Mouse (Mus musculus) midbrain, postnatal 0 days (tissue): ENCODE data around the gene Ltb4r1. TPM values are rescaled to one million over a fixed set of nuclear protein-coding genes. Genes with fewer than 3 reads are reported as not detected.
A peak's percentile ranks its signal among the peaks of the same experiment; 100 is the strongest.

Source experiments
- ATAC-seq: fragments of 200-750 bp; cut with Nextera tagmentation; 2 replicates; pipeline ENCODE4 v1.8.0; 2017; ENCODE audit warnings: moderate number of reproducible peaks, mild to moderate bottlenecking, moderate TSS enrichment, moderate library complexity; ENCODE audit not compliant: low FRiP score
- DNase-seq: peaks from one replicate; pipeline ENCODE4 v3.0.0-alpha.2; 2015; ENCODE audit warnings: low spot score
- H3K27ac ChIP-seq: fragments of 300-500 bp; sonication (generic); 2 replicates; pipeline ENCODE4 v1.5.1; 2014; ENCODE audit warnings: low read depth, mild to moderate bottlenecking, low read length, mixed read lengths
- H3K27me3 ChIP-seq: fragments of 300-500 bp; sonication (generic); 2 replicates; pipeline ENCODE4 v1.6.1; 2014; ENCODE audit warnings: low read length, control low read depth, mixed read lengths; ENCODE audit not compliant: insufficient read depth
- H3K36me3 ChIP-seq: fragments of 300-500 bp; sonication (generic); 2 replicates; pipeline ENCODE4 v1.6.1; 2014; ENCODE audit warnings: low read length, control low read depth, mixed read lengths; ENCODE audit not compliant: insufficient read depth
- H3K4me1 ChIP-seq: fragments of 300-500 bp; sonication (generic); 2 replicates; pipeline ENCODE4 v1.6.1; 2014; ENCODE audit warnings: mild to moderate bottlenecking, control low read depth, antibody characterized with exemption, low read length, mixed read lengths; ENCODE audit not compliant: insufficient read depth
- H3K4me2 ChIP-seq: fragments of 300-500 bp; sonication (generic); 2 replicates; pipeline ENCODE4 v1.6.1; 2014; ENCODE audit warnings: low read depth, mild to moderate bottlenecking, low read length, mixed read lengths; ENCODE audit not compliant: poor library complexity, severe bottlenecking
- H3K4me3 ChIP-seq: fragments of 300-500 bp; sonication (generic); 2 replicates; pipeline ENCODE4 v1.5.1; 2014; ENCODE audit warnings: low read depth, mild to moderate bottlenecking, low read length, moderate library complexity
- H3K9ac ChIP-seq: fragments of 300-500 bp; sonication (generic); replicated peaks from 2 replicates; pipeline ENCODE4 v1.6.1; 2014; ENCODE audit warnings: mild to moderate bottlenecking, low read length, moderate library complexity, mixed read lengths; ENCODE audit not compliant: poor library complexity, severe bottlenecking
- H3K9me3 ChIP-seq: fragments of 300-500 bp; sonication (generic); 2 replicates; pipeline ENCODE4 v1.6.1; 2016; ENCODE audit warnings: low read length, control low read depth
- CTCF ChIP-seq: IDR thresholded peaks from 2 replicates; pipeline ENCODE4 v1.5.1; 2016; ENCODE audit warnings: antibody characterized with exemption, mild to moderate bottlenecking
- WGBS: fragments of 180-500 bp; shearing (Covaris S2); extraction: QIAGEN DNeasy Blood & Tissue Kit; methylation state at CpG from one replicate; pipeline ENCODE4 v1.1.7; 2014; 5-methylcytosine and 5-hydroxymethylcytosine counted together
- polyA plus RNA-seq: library from polyadenylated mRNA; unstranded; fragments of >200 nt; fragmentation: Nextera tagmentation; extraction: Ambion mirVana; gene quantifications from 2 replicates; pipeline ENCODE4 v1.2.1, GENCODE M21; 2015
- total RNA-seq: library from RNA; depleted of rRNA; stranded (reverse); fragments of >200 nt; gene quantifications from 2 replicates; pipeline ENCODE4 v1.2.3, GENCODE M21; 2014; rRNA removed

Ltb4r1 gene
- 0.88 and 1.8 TPM in 2 replicates for total RNA-seq
- 0.94 and 1.1 TPM in 2 replicates for polyA plus RNA-seq

- H3K4me1 ChIP-seq, result peaks cover 10% of the 10 kb centered on the region; the same call in 1 of the 2 replicates
- no peak for TF ChIP-seq CTCF
- H3K4me3 ChIP-seq, result no peak within 1 kb of the TSS
- no peak within 1 kb of the TSS for H3K27ac ChIP-seq
- WGBS, result 72% methylated on average over 4 of the region's 4 CpGs
- H3K4me2 ChIP-seq, result no peak within 1 kb of the TSS
- ATAC-seq (no peak), DNase-seq (no peak)
- no peaks in the 10 kb centered on the region for H3K9me3 ChIP-seq
- H3K9ac ChIP-seq, result no peak within 1 kb of the TSS
- H3K36me3 ChIP-seq, result no peaks in the 10 kb centered on the region
- H3K27me3 ChIP-seq, result peaks cover 15% of the 10 kb centered on the region; the same call in 1 of the 2 replicates
Measured at GRCm38 (mm10) chr14:55765696-55766095, at the start of gene Ltb4r1. Ltb4r1 (plus strand) TSS chr14:55765962.

GRCm38 (mm10) chr14:55716271-55716670 is 49.5 kb upstream of the Ltb4r1 start:
- H3K4me3 ChIP-seq, result no peak overlapping the region
- no peaks in the 10 kb centered on the region for H3K9me3 ChIP-seq
- no peak for TF ChIP-seq CTCF
- no peak overlapping the region for H3K4me2 ChIP-seq
- no peak for DNase-seq
- H3K27ac ChIP-seq, result no peak overlapping the region
- H3K9ac ChIP-seq, result no peak overlapping the region
- peaks cover 31% of the 10 kb centered on the region for H3K36me3 ChIP-seq
- WGBS, result 98% methylated on average over 6 of the region's 6 CpGs
- peaks cover 5% of the 10 kb centered on the region; the same call in 1 of the 2 replicates for H3K4me1 ChIP-seq
- 0 out of 2 replicates have a peak, but pooled peaks cover 5% of the 10 kb centered on the region for H3K27me3 ChIP-seq
- ATAC-seq, result no peak

GRCm38 (mm10) chr14:55716884-55717283 is 48.9 kb upstream of the Ltb4r1 start:
- Histone ChIP-seq H3K4me1 (peaks cover 5% of the 10 kb centered on the region; the same call in 1 of the 2 replicates), H3K9me3 (no peaks in the 10 kb centered on the region), H3K27me3 (0 out of 2 replicates have a peak, but pooled peaks cover 5% of the 10 kb centered on the region), H3K4me2 (no peak overlapping the region), H3K4me3 (no peak overlapping the region), H3K36me3 (peaks cover 31% of the 10 kb centered on the region), H3K27ac (no peak overlapping the region), H3K9ac (no peak overlapping the region)
- DNase-seq (no peak), ATAC-seq (no peak)
- WGBS, result 83% methylated on average over 8 of the region's 8 CpGs
- TF ChIP-seq CTCF, result no peak

GRCm38 (mm10) chr14:55719737-55720136 is 46.0 kb upstream of the Ltb4r1 start:
- ATAC-seq, result no peak
- 90% methylated on average over 6 of the region's 6 CpGs for WGBS
- Histone ChIP-seq H3K27ac (no peak overlapping the region), H3K9ac (no peak overlapping the region), H3K4me2 (no peak overlapping the region), H3K27me3 (no peaks in the 10 kb centered on the region), H3K9me3 (no peaks in the 10 kb centered on the region), H3K36me3 (peaks cover 31% of the 10 kb centered on the region), H3K4me3 (no peak overlapping the region), H3K4me1 (peaks cover 5% of the 10 kb centered on the region; the same call in 1 of the 2 replicates)
- DNase-seq, result no peak
- no peak for TF ChIP-seq CTCF

GRCm38 (mm10) chr14:55720666-55721065 is 45.1 kb upstream of the Ltb4r1 start:
- H3K4me1 ChIP-seq, result peaks cover 5% of the 10 kb centered on the region; the same call in 1 of the 2 replicates
- H3K27ac ChIP-seq, result no peak overlapping the region
- WGBS, result 93% methylated on average over 12 of the region's 12 CpGs
- H3K9ac ChIP-seq, result no peak overlapping the region
- DNase-seq (no peak), ATAC-seq (no peak)
- no peaks in the 10 kb centered on the region for H3K27me3 ChIP-seq
- H3K4me2 ChIP-seq, result no peak overlapping the region
- H3K4me3 ChIP-seq, result no peak overlapping the region
- TF ChIP-seq CTCF, result no peak
- no peaks in the 10 kb centered on the region for H3K9me3 ChIP-seq
- H3K36me3 ChIP-seq, result peaks cover 31% of the 10 kb centered on the region

- DNase-seq (no peak), ATAC-seq (no peak)
- Histone ChIP-seq H3K9me3 (no peaks in the 10 kb centered on the region), H3K27me3 (no peaks in the 10 kb centered on the region), H3K4me2 (peak overlapping the region; percentile 68), H3K4me3 (peak overlapping the region; percentile 45), H3K27ac (peak overlapping the region; percentile 48), H3K4me1 (peaks cover 5% of the 10 kb centered on the region; the same call in 1 of the 2 replicates), H3K36me3 (peaks cover 29% of the 10 kb centered on the region), H3K9ac (peak overlapping the region; percentile 55)
- no peak for TF ChIP-seq CTCF
- WGBS, result 72% methylated on average over 6 of the region's 6 CpGs
Measured at GRCm38 (mm10) chr14:55721076-55721475, 44.7 kb upstream of the Ltb4r1 start.
